26 mouse cellular contexts compared by ENCODE assay signal in genomic region chr19:27094777-27095478, GRCm38 (mm10).
DNase-seq lines count a peak whose midpoint lies in the region; ATAC-seq lines count a peak whose summit lies in the region.
"Had no signal": no experiment of that assay in that cellular context is flagged by ENCODE, and none has a peak within 500 bp of the region (broad histone marks: within the 10 kb centered on the region; RNA-seq: fewer than 3 reads in every experiment).

No protein-coding gene starts in this region.

- H3K9ac ChIP-seq in hindbrain, embryonic 15.5 days, result no peak overlapping the region
- H3K9ac ChIP-seq in hindbrain, embryonic 11.5 days (ENCODE audit: low read depth, low read length), result no peak overlapping the region
- no peak overlapping the region for H3K9ac ChIP-seq in neural tube, embryonic 13.5 days
- H3K9ac ChIP-seq in midbrain, embryonic 15.5 days, result 0 out of 2 replicates have a peak overlapping the region, but pooled peaks have one; percentile 19
- H3K9ac ChIP-seq in neural tube, embryonic 15.5 days (replicated peaks), result no peak overlapping the region
- H3K9ac ChIP-seq: forebrain, embryonic 13.5 days; heart, embryonic 13.5 days; limb, embryonic 12.5 days; liver, embryonic 15.5 days; lung, embryonic 14.5 days; midbrain, embryonic 12.5 days had no signal

- no peaks in the 10 kb centered on the region for H3K4me1 ChIP-seq in hindbrain, embryonic 15.5 days (replicated peaks)
- no peaks in the 10 kb centered on the region for H3K4me1 ChIP-seq in hindbrain, embryonic 11.5 days (replicated peaks; ENCODE audit: control insufficient read depth, insufficient read depth, low read length)
- peaks cover 12% of the 10 kb centered on the region for H3K4me1 ChIP-seq in neural tube, embryonic 13.5 days (replicated peaks)
- H3K4me1 ChIP-seq in midbrain, embryonic 15.5 days, result 0 out of 2 replicates have a peak, but pooled peaks cover 4% of the 10 kb centered on the region
- H3K4me1 ChIP-seq in neural tube, embryonic 15.5 days, result peaks cover 7% of the 10 kb centered on the region; the same call in 1 of the 2 replicates
- H3K4me1 ChIP-seq: forebrain, embryonic 13.5 days; limb, embryonic 12.5 days; liver, embryonic 15.5 days; midbrain, embryonic 12.5 days had no signal

- no peak overlapping the region for H3K4me3 ChIP-seq in hindbrain, embryonic 15.5 days
- no peak overlapping the region for H3K4me3 ChIP-seq in hindbrain, embryonic 11.5 days (ENCODE audit: low read depth, low read length)
- no peak overlapping the region for H3K4me3 ChIP-seq in neural tube, embryonic 13.5 days
- H3K4me3 ChIP-seq in midbrain, embryonic 15.5 days, result no peak overlapping the region
- H3K4me3 ChIP-seq in neural tube, embryonic 15.5 days (replicated peaks), result no peak overlapping the region
- H3K4me3 ChIP-seq: forebrain, embryonic 13.5 days; heart, embryonic 13.5 days; left cerebral cortex, adult 2 months; limb, embryonic 12.5 days; liver, embryonic 15.5 days; midbrain, embryonic 12.5 days; myocyte had no signal

- no peaks in the 10 kb centered on the region for H3K36me3 ChIP-seq in hindbrain, embryonic 15.5 days
- H3K36me3 ChIP-seq in hindbrain, embryonic 11.5 days (ENCODE audit: control insufficient read depth, insufficient read depth, low read length), result no peaks in the 10 kb centered on the region
- H3K36me3 ChIP-seq in neural tube, embryonic 13.5 days, result no peaks in the 10 kb centered on the region
- H3K36me3 ChIP-seq in midbrain, embryonic 15.5 days (replicated peaks), result no peaks in the 10 kb centered on the region
- H3K36me3 ChIP-seq in neural tube, embryonic 15.5 days, result no peaks in the 10 kb centered on the region
- H3K36me3 ChIP-seq: heart, embryonic 13.5 days; limb, embryonic 12.5 days; liver, embryonic 15.5 days; midbrain, embryonic 12.5 days had no signal

- 57% methylated on average over 13 of the region's 13 CpGs for WGBS in hindbrain, embryonic 15.5 days
- 83% methylated on average over 13 of the region's 13 CpGs for WGBS in hindbrain, embryonic 11.5 days
- 58% methylated on average over 13 of the region's 13 CpGs for WGBS in neural tube, embryonic 13.5 days
- 36% methylated on average over 13 of the region's 13 CpGs for WGBS in midbrain, embryonic 15.5 days
- WGBS in neural tube, embryonic 15.5 days, result 50% methylated on average over 13 of the region's 13 CpGs

- no peaks in the 10 kb centered on the region for H3K27me3 ChIP-seq in hindbrain, embryonic 15.5 days
- H3K27me3 ChIP-seq in hindbrain, embryonic 11.5 days (ENCODE audit: control insufficient read depth, insufficient read depth, low read length), result no peaks in the 10 kb centered on the region
- H3K27me3 ChIP-seq in neural tube, embryonic 13.5 days, result no peaks in the 10 kb centered on the region
- no peaks in the 10 kb centered on the region for H3K27me3 ChIP-seq in midbrain, embryonic 15.5 days (replicated peaks)
- H3K27me3 ChIP-seq in neural tube, embryonic 15.5 days (replicated peaks), result no peaks in the 10 kb centered on the region
- H3K27me3 ChIP-seq: forebrain, embryonic 13.5 days; heart, embryonic 13.5 days; limb, embryonic 12.5 days; liver, embryonic 15.5 days; midbrain, embryonic 12.5 days had no signal

- H3K27ac ChIP-seq in hindbrain, embryonic 15.5 days (replicated peaks), result no peak overlapping the region
- H3K27ac ChIP-seq in hindbrain, embryonic 11.5 days (ENCODE audit: low read depth, low read length), result no peak overlapping the region
- no peak overlapping the region for H3K27ac ChIP-seq in neural tube, embryonic 13.5 days (replicated peaks)
- H3K27ac ChIP-seq in midbrain, embryonic 15.5 days, result peak overlapping the region; percentile 65
- H3K27ac ChIP-seq in neural tube, embryonic 15.5 days (replicated peaks), result peak overlapping the region; percentile 37; the same call in 1 of the 2 replicates
- H3K27ac ChIP-seq: forebrain, embryonic 13.5 days; heart, embryonic 13.5 days; left cerebral cortex, adult 2 months; limb, embryonic 12.5 days; liver, embryonic 15.5 days; midbrain, embryonic 12.5 days had no signal

- no peaks in the 10 kb centered on the region for H3K9me3 ChIP-seq in hindbrain, embryonic 15.5 days
- no peaks in the 10 kb centered on the region for H3K9me3 ChIP-seq in hindbrain, embryonic 11.5 days (ENCODE audit: control insufficient read depth, low read length)
- no peaks in the 10 kb centered on the region for H3K9me3 ChIP-seq in neural tube, embryonic 13.5 days
- H3K9me3 ChIP-seq in midbrain, embryonic 15.5 days, result no peaks in the 10 kb centered on the region
- H3K9me3 ChIP-seq in neural tube, embryonic 15.5 days (replicated peaks), result no peaks in the 10 kb centered on the region
- H3K9me3 ChIP-seq: forebrain, embryonic 13.5 days; limb, embryonic 12.5 days; liver, embryonic 15.5 days; midbrain, embryonic 12.5 days had no signal

- ATAC-seq in hindbrain, embryonic 15.5 days (ENCODE audit: low FRiP score, low read depth), result 0 out of 2 replicates have a peak, but pooled peaks have one; percentile 3
- no peak for ATAC-seq in hindbrain, embryonic 11.5 days (ENCODE audit: low FRiP score)
- peak; percentile 56 for ATAC-seq in neural tube, embryonic 13.5 days (ENCODE audit: low read depth)
- ATAC-seq in midbrain, embryonic 15.5 days (replicated peaks), result peak; percentile 89
- ATAC-seq in neural tube, embryonic 15.5 days (ENCODE audit: low FRiP score), result peak; percentile 55; the same call in 1 of the 2 replicates
- ATAC-seq: forebrain, embryonic 13.5 days; intestine, embryonic 16.5 days had no signal

- peak overlapping the region; percentile 10; the same call in 1 of the 2 replicates for H3K4me2 ChIP-seq in hindbrain, embryonic 15.5 days
- H3K4me2 ChIP-seq in hindbrain, embryonic 11.5 days (replicated peaks; ENCODE audit: low read depth, low read length), result no peak overlapping the region
- peak overlapping the region; percentile 24; the same call in 1 of the 2 replicates for H3K4me2 ChIP-seq in neural tube, embryonic 13.5 days
- peak overlapping the region; percentile 26; the same call in 1 of the 2 replicates for H3K4me2 ChIP-seq in midbrain, embryonic 15.5 days
- H3K4me2 ChIP-seq in neural tube, embryonic 15.5 days, result peak overlapping the region; percentile 20
- H3K4me2 ChIP-seq: forebrain, embryonic 13.5 days; heart, embryonic 13.5 days; limb, embryonic 12.5 days; liver, embryonic 15.5 days; lung, embryonic 14.5 days; midbrain, embryonic 12.5 days had no signal

- DNase-seq in hindbrain, embryonic 11.5 days (ENCODE audit: low spot score), result no peak
- DNase-seq in neural tube, embryonic 10.5 days (ENCODE audit: extremely low spot score, low spot score), result no peak
- DNase-seq in testis, postnatal 10 days (ENCODE audit: low spot score), result no peak
- DNase-seq: adrenal gland, postnatal 25 days; B cell, adult 2 months; cerebellum, adult 8-10 months; cerebellum, postnatal 25 days; heart, postnatal 10 days; kidney, adult 9 months; kidney, postnatal 10 days; lung, embryonic 14.5 days; lung, postnatal 14 days; right cerebral cortex, postnatal 4 days; thymus, postnatal 4 days had no signal

Comparison
In these comparisons a context has a peak if more than half of its experiments do, and no peak if none do; other contexts are left out.
1. H3K27ac ChIP-seq: peak in midbrain, embryonic 15.5 days (single experiment) and neural tube, embryonic 15.5 days (single experiment); none in hindbrain, embryonic 15.5 days (single experiment), hindbrain, embryonic 11.5 days (single experiment) and neural tube, embryonic 13.5 days (single experiment).